Mouse (Mus musculus) MEL (cell line): ENCODE measurements around the gene Immp2l. TPM values are rescaled to one million over a fixed set of nuclear protein-coding genes. Genes with fewer than 3 reads are reported as not detected.

Experiments
- DNase-seq: peaks from one replicate; pipeline ENCODE4 v3.0.0; 2011; ENCODE audit warnings: low read depth, low spot score
- H3K27ac ChIP-seq: 2 replicates; pipeline ENCODE4 v1.5.1; 2012; ENCODE audit warnings: low read depth, mild to moderate bottlenecking, control low read depth, low read length, moderate library complexity; ENCODE audit not compliant: control insufficient read depth
- H3K27me3 ChIP-seq, 2 experiments: fragments of 150-350 bp in 1 of 2; sonication (generic) in 1 of 2; 2 replicates each; pipeline ENCODE4 v1.6.1; 2012; ENCODE audit warnings: low read length in 2 of 2, mild to moderate bottlenecking in 2 of 2, improper control_type of control experiment in 1 of 2, moderate library complexity in 1 of 2; ENCODE audit not compliant: insufficient read depth in 2 of 2, control insufficient read depth in 1 of 2
- H3K36me3 ChIP-seq, 2 experiments: 2 replicates each; pipeline ENCODE4 v1.6.1; 2012 to 2014; ENCODE audit warnings: low read length in 2 of 2, improper control_type of control experiment in 1 of 2, inconsistent platforms in 1 of 2, mild to moderate bottlenecking in 1 of 2; ENCODE audit not compliant: insufficient read depth in 2 of 2, control insufficient read depth in 1 of 2
- H3K4me1 ChIP-seq, 2 experiments: fragments of 150-350 bp in 1 of 2; sonication (generic) in 1 of 2; 2 replicates each; pipeline ENCODE4 v1.6.1; 2012; ENCODE audit warnings: low read length in 2 of 2, improper control_type of control experiment in 1 of 2, mild to moderate bottlenecking in 1 of 2; ENCODE audit not compliant: insufficient read depth in 2 of 2, control insufficient read depth in 1 of 2
- H3K4me3 ChIP-seq, 2 experiments: fragments of 150-350 bp in 1 of 2; sonication (generic) in 1 of 2; 2 replicates each; pipeline ENCODE4 v1.5.1; 2012; ENCODE audit warnings: low read depth in 2 of 2, low read length in 2 of 2, mild to moderate bottlenecking in 2 of 2, moderate library complexity in 2 of 2, control low read depth in 1 of 2, improper control_type of control experiment in 1 of 2; ENCODE audit not compliant: control insufficient read depth in 1 of 2, insufficient read depth in 1 of 2
- H3K79me2 ChIP-seq: 2 replicates; pipeline ENCODE4 v1.6.1; 2012; ENCODE audit warnings: mild to moderate bottlenecking, low read length, moderate library complexity; ENCODE audit not compliant: control insufficient read depth, poor library complexity, insufficient read depth
- H3K9ac ChIP-seq: 2 replicates; pipeline ENCODE4 v1.6.1; 2012; ENCODE audit warnings: low read depth, mild to moderate bottlenecking, control low read depth, low read length, moderate library complexity; ENCODE audit not compliant: control insufficient read depth, poor library complexity, severe bottlenecking
- H3K9me3 ChIP-seq: fragments of 150-350 bp; sonication (generic); replicated peaks from 2 replicates; pipeline ENCODE4 v1.6.1; 2012; ENCODE audit warnings: mild to moderate bottlenecking, low read length, improper control_type of control experiment, moderate library complexity; ENCODE audit not compliant: insufficient read depth
- BHLHE40 ChIP-seq: IDR thresholded peaks from 2 replicates; pipeline ENCODE4 v1.6.1; 2012; ENCODE audit warnings: low read depth, mild to moderate bottlenecking, inconsistent platforms, low read length, improper control_type of control experiment, borderline replicate concordance
- CHD1 ChIP-seq: IDR thresholded peaks from 2 replicates; pipeline ENCODE4 v1.6.1; 2012; ENCODE audit warnings: low read depth, mild to moderate bottlenecking, inconsistent platforms, low read length, improper control_type of control experiment
- CHD2 ChIP-seq: IDR thresholded peaks from 2 replicates; pipeline ENCODE4 v1.6.1; 2011; ENCODE audit warnings: low read length, improper control_type of control experiment
- CTCF ChIP-seq, 3 experiments: IDR thresholded peaks in 2 of 3; conservative IDR thresholded peaks in 1 of 3; 2 replicates each; pipeline ENCODE4 v1.5.1; 2011 to 2012; ENCODE audit warnings: low read length in 3 of 3, low read depth in 2 of 3, mild to moderate bottlenecking in 2 of 3, improper control_type of control experiment in 1 of 3, inconsistent platforms in 1 of 3, mixed read lengths in 1 of 3, moderate library complexity in 1 of 3; ENCODE audit not compliant: control insufficient read depth in 1 of 3, insufficient read depth in 1 of 3, poor library complexity in 1 of 3, severe bottlenecking in 1 of 3
- E2F4 ChIP-seq: IDR thresholded peaks from 2 replicates; pipeline ENCODE4 v1.6.1; 2011; ENCODE audit warnings: low read depth, low read length, improper control_type of control experiment, borderline replicate concordance
- ELF1 ChIP-seq: IDR thresholded peaks from 2 replicates; pipeline ENCODE4 v1.6.1; 2014; ENCODE audit warnings: low read depth, mild to moderate bottlenecking, inconsistent platforms, low read length, improper control_type of control experiment, moderate library complexity
- EP300 ChIP-seq, 2 experiments: IDR thresholded peaks; 2 replicates each; pipeline ENCODE4 v1.6.1; 2011; ENCODE audit warnings: improper control_type of control experiment in 2 of 2, low read length in 2 of 2, low read depth in 1 of 2, mild to moderate bottlenecking in 1 of 2
- GATA1 ChIP-seq: IDR thresholded peaks from 2 replicates; pipeline ENCODE4 v1.6.1; 2011; ENCODE audit warnings: low read depth, low read length, improper control_type of control experiment
- JUND ChIP-seq: IDR thresholded peaks from 2 replicates; pipeline ENCODE4 v1.6.1; 2011; ENCODE audit warnings: low read depth, mild to moderate bottlenecking, improper control_type of control experiment, low read length
- KAT2A ChIP-seq: conservative IDR thresholded peaks from 2 replicates; pipeline ENCODE4 v1.6.1; 2012; ENCODE audit warnings: low read depth, low read length, improper control_type of control experiment, inconsistent platforms
- MAX ChIP-seq: IDR thresholded peaks from 2 replicates; pipeline ENCODE4 v1.6.1; 2011; ENCODE audit warnings: low read length, improper control_type of control experiment
- MAZ ChIP-seq: IDR thresholded peaks from 2 replicates; pipeline ENCODE4 v1.6.1; 2012; ENCODE audit warnings: low read depth, mild to moderate bottlenecking, inconsistent platforms, low read length, improper control_type of control experiment
- MYB ChIP-seq: IDR thresholded peaks from 2 replicates; pipeline ENCODE4 v1.6.1; 2011; ENCODE audit warnings: mild to moderate bottlenecking, low read depth, low read length, improper control_type of control experiment
- MYC ChIP-seq: IDR thresholded peaks from 2 replicates; pipeline ENCODE4 v1.6.1; 2011; ENCODE audit warnings: low read depth, mild to moderate bottlenecking, low read length, improper control_type of control experiment, moderate library complexity
- NRF1 ChIP-seq: IDR thresholded peaks from 2 replicates; pipeline ENCODE4 v1.6.1; 2014; ENCODE audit warnings: low read depth, mild to moderate bottlenecking, inconsistent platforms, low read length, improper control_type of control experiment, moderate library complexity; ENCODE audit not compliant: poor library complexity, insufficient read depth, severe bottlenecking
- POLR2A ChIP-seq, 2 experiments: IDR thresholded peaks; 2 replicates each; pipeline ENCODE4 v1.6.1; 2011 to 2012; ENCODE audit warnings: low read length in 2 of 2, mild to moderate bottlenecking in 2 of 2, control low read depth in 1 of 2, improper control_type of control experiment in 1 of 2, low read depth in 1 of 2, moderate library complexity in 1 of 2; ENCODE audit not compliant: control insufficient read depth in 1 of 2, insufficient read depth in 1 of 2, poor library complexity in 1 of 2
- POLR2AphosphoS5 ChIP-seq: IDR thresholded peaks from 2 replicates; pipeline ENCODE4 v1.6.1; 2012; ENCODE audit warnings: low read depth, borderline replicate concordance, mild to moderate bottlenecking, inconsistent platforms, low read length, moderate library complexity, mixed read lengths
- RCOR1 ChIP-seq: IDR thresholded peaks from 2 replicates; pipeline ENCODE4 v1.6.1; 2012; ENCODE audit warnings: low read depth, mild to moderate bottlenecking, inconsistent platforms, low read length, improper control_type of control experiment
- SIN3A ChIP-seq: IDR thresholded peaks from 2 replicates; pipeline ENCODE4 v1.6.1; 2012; ENCODE audit warnings: low read length, improper control_type of control experiment, inconsistent platforms
- SMC3 ChIP-seq: IDR thresholded peaks from 2 replicates; pipeline ENCODE4 v1.6.1; 2011; ENCODE audit warnings: low read depth, low read length, improper control_type of control experiment
- TBP ChIP-seq: IDR thresholded peaks from 2 replicates; pipeline ENCODE4 v1.8.0; 2011; ENCODE audit warnings: low read depth, low read length, improper control_type of control experiment
- TCF12 ChIP-seq: IDR thresholded peaks from 2 replicates; pipeline ENCODE4 v1.6.1; 2014; ENCODE audit warnings: low read depth, mild to moderate bottlenecking, inconsistent platforms, low read length, improper control_type of control experiment, moderate library complexity
- UBTF ChIP-seq: IDR thresholded peaks from 2 replicates; pipeline ENCODE4 v1.6.1; 2012; ENCODE audit warnings: low read depth, mild to moderate bottlenecking, inconsistent platforms, low read length, improper control_type of control experiment, moderate library complexity, borderline replicate concordance; ENCODE audit not compliant: insufficient read depth
- USF1 ChIP-seq: IDR thresholded peaks from 2 replicates; pipeline ENCODE4 v1.6.1; 2014; ENCODE audit warnings: low read depth, mild to moderate bottlenecking, inconsistent platforms, low read length, improper control_type of control experiment, moderate library complexity
- ZMIZ1 ChIP-seq: IDR thresholded peaks from 2 replicates; pipeline ENCODE4 v1.6.1; 2012; ENCODE audit warnings: low read depth, mild to moderate bottlenecking, inconsistent platforms, low read length, improper control_type of control experiment, moderate library complexity
- polyA plus RNA-seq, 2 experiments: library from polyadenylated mRNA; stranded (reverse) in 1 of 2; unstranded in 1 of 2; fragments of >175 nt in 1 of 2; fragments of >200 nt in 1 of 2; gene quantifications; 2 replicates each; pipeline versions ENCODE4 v1.2.1 to v1.2.4; 2012; ENCODE audit warnings: low replicate concordance in 2 of 2, low read depth in 1 of 2; ENCODE audit not compliant: insufficient read length in 2 of 2, insufficient read depth in 1 of 2, missing spikeins in 1 of 2
- total RNA-seq: library from RNA; depleted of rRNA; stranded (reverse); fragments of 300-350 nt; gene quantifications from 2 replicates; pipeline ENCODE4 v1.2.3, GENCODE M21; 2012

The Immp2l gene
- total and polyA plus RNA-seq, 3 experiments: 4.0 to 5.0 TPM; not detected in 1

DNA sequence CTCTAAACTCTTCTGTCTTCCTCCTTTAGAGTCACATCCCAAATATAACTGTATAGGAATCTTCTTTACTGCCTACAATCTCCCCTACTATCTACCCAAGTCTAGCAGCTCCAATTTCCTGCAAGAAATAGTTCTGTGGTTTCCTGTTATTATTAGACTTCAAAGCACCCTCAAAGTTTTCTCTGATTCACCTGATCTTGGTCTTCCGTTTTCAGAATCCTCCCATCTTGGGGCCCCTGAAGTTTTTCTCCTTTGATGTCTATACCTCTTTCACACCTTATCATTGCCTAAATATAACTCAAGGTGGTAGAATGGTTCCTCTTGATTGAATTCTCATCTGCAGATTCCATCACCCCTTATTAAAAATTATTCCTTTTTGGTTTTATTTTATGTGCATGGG is 704.6 kb downstream of the Immp2l start:
- H3K4me1 ChIP-seq: no peaks in the 10 kb centered on the region
- no peaks in the 10 kb centered on the region for H3K36me3 ChIP-seq
- no peak for TF ChIP-seq RCOR1
- no peak for TF ChIP-seq BHLHE40
- TF ChIP-seq MAX: no peak
- no peak for TF ChIP-seq NRF1
- TF ChIP-seq, all 39 proteins: peak for 0
- DNase-seq: no peak
- H3K9me3 ChIP-seq: no peaks in the 10 kb centered on the region
- H3K79me2 ChIP-seq: no peaks in the 10 kb centered on the region
- no peak overlapping the region for H3K27ac ChIP-seq
- no peak overlapping the region for H3K4me3 ChIP-seq
- H3K27me3 ChIP-seq: no peaks in the 10 kb centered on the region
- no peak overlapping the region for H3K9ac ChIP-seq

DNA sequence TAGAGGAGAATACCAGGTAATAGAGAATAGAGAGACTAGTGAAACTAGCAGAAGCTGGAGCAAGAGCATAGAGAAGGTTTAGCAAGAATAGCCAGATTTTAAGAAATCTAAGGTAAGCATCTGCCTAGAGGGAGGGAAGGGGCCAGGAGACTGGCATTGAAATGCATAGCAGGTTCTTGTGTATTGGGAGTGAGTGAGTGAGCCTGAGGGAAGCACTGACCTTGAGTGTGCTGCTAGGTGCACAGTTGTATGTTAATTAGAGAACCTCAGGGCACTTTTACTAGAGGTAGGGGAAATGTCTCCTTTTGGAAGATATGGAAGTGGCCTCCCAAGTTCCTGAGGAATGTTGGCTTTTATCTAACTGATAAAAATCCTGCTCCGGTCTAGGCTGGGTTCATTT is 705.9 kb downstream of the Immp2l start:
- TF ChIP-seq POLR2A (IDR thresholded peaks at IDR 0.05; ENCODE audit: control insufficient read depth in 1 of 2, insufficient read depth in 1 of 2, low read depth in 1 of 2, low read length in 2 of 2, poor library complexity in 1 of 2) (no peak), GATA1 (no peak), SMC3 (no peak), UBTF (no peak), CHD1 (no peak), ZMIZ1 (no peak), NRF1 (no peak), ELF1 (no peak), TBP (no peak), MAX (no peak), E2F4 (no peak), EP300 (IDR thresholded peaks at IDR 0.05; ENCODE audit: low read depth in 1 of 2, low read length in 2 of 2) (no peak), POLR2AphosphoS5 (no peak), MYC (no peak)

DNA sequence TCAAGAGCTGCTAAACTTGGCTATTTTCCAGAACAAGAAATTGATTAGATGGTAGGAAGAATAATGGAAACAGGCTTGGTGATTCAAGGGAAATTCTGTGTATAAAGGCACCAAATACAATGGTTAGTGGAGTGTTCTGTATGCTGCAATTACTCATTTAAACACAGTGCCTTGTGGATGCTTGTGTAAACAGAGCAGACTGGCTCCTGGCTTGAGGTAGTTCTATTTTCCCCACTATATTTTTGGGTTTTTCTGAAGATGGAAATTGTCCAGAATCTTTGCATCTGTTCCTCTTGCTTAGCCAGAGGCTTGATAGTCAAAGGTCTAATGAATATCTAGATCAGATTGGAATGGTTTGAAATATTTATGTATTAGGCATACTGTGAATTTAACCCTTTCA is 709.3 kb downstream of the Immp2l start:
- no peak overlapping the region for H3K27ac ChIP-seq
- H3K4me3 ChIP-seq: no peak overlapping the region

More for the DNA sequence above, 705.9 kb downstream of the Immp2l start:
- DNase-seq: no peak
- H3K79me2 ChIP-seq: no peaks in the 10 kb centered on the region
- no peak overlapping the region for H3K27ac ChIP-seq
- H3K4me1 ChIP-seq: no peaks in the 10 kb centered on the region
- H3K27me3 ChIP-seq: no peaks in the 10 kb centered on the region
- H3K9me3 ChIP-seq: no peaks in the 10 kb centered on the region
- no peak overlapping the region for H3K9ac ChIP-seq
- no peaks in the 10 kb centered on the region for H3K36me3 ChIP-seq
- no peak overlapping the region for H3K4me3 ChIP-seq

More for the DNA sequence above, 709.3 kb downstream of the Immp2l start:
- no peaks in the 10 kb centered on the region for H3K36me3 ChIP-seq
- DNase-seq: no peak
- no peaks in the 10 kb centered on the region for H3K4me1 ChIP-seq
- no peaks in the 10 kb centered on the region for H3K79me2 ChIP-seq
- no peaks in the 10 kb centered on the region for H3K27me3 ChIP-seq
- no peaks in the 10 kb centered on the region for H3K9me3 ChIP-seq
- no peak for TF ChIP-seq MYB
- TF ChIP-seq CTCF (IDR thresholded peaks at IDR 0.05 in 2 of 3, conservative IDR thresholded peaks at IDR 0.05 in 1 of 3; ENCODE audit: control insufficient read depth in 1 of 3, insufficient read depth in 1 of 3, low read depth in 2 of 3, low read length in 3 of 3, poor library complexity in 1 of 3, severe bottlenecking in 1 of 3): no peak
- no peak for TF ChIP-seq TBP
- TF ChIP-seq JUND: no peak
- TF ChIP-seq MAZ: no peak
- TF ChIP-seq KAT2A: no peak
- no peak for TF ChIP-seq SIN3A
- no peak for TF ChIP-seq CHD2
- TF ChIP-seq POLR2AphosphoS5: no peak
- TF ChIP-seq USF1: no peak
- no peak for TF ChIP-seq POLR2A (IDR thresholded peaks at IDR 0.05; ENCODE audit: control insufficient read depth in 1 of 2, insufficient read depth in 1 of 2, low read depth in 1 of 2, low read length in 2 of 2, poor library complexity in 1 of 2)
- no peak for TF ChIP-seq EP300 (IDR thresholded peaks at IDR 0.05; ENCODE audit: low read depth in 1 of 2, low read length in 2 of 2)
- no peak for TF ChIP-seq MYC
- no peak for TF ChIP-seq ZMIZ1
- no peak for TF ChIP-seq TCF12
- no peak overlapping the region for H3K9ac ChIP-seq
